Mouse (Mus musculus) spleen, adult 18-20 months (tissue): ENCODE results near the gene Mtmr12.

Experiments used
- DNase-seq, 2 experiments: peaks; one replicate each; pipeline ENCODE4 v3.0.0; 2022; ENCODE audit warnings: mixed read lengths in 2 of 2

The Mtmr12 gene

DNA sequence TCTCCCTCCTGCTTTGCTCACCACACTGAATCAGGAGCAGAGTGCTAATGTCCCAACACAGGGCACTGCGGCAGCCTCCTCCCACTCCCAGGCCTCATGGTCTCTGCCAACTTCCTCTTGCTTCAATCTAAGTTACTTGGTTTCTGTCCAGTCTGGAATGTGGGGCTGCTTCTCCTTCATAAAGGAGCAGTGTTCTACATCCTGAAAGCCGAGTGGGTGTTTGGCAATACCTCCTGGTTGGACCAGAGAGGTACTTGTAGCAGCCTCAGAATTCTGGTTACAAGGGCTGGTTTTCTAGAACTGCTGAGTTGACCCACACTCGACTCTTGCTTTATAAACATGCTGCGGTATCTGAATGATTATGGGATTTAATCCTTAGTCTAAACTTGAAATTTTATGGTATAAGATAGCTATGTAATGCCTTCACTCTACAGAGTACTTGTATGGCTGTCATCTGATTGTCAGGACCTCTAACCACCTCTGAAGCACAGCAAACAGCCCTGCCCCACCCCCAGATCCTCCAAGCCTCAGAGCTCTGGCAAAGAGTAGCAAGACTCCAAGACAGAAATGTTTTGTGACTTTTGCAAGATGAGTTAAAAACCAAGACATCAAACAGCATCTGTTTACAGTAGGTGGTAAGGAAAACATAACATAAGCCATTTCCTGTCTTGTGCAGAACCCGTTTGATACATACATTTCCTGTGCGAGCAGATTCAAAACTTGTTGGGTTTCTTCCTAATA, 80.1 kb downstream of the Mtmr12 start:
- no peak for DNase-seq

DNA sequence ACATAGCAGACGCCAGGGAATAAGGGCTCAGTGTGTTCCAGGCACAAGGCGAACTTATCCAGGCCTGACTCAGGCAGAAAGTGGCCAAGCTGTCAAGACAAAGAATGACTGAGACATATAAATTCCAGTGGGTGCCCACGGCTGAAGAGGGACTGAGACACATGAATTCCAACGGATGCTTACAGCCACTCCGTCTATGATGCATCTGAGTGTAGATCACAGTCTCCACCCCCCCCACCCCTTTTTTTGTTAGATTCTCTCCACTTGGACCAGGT, 80.6 kb downstream of the Mtmr12 start:
- no peak for DNase-seq

DNA sequence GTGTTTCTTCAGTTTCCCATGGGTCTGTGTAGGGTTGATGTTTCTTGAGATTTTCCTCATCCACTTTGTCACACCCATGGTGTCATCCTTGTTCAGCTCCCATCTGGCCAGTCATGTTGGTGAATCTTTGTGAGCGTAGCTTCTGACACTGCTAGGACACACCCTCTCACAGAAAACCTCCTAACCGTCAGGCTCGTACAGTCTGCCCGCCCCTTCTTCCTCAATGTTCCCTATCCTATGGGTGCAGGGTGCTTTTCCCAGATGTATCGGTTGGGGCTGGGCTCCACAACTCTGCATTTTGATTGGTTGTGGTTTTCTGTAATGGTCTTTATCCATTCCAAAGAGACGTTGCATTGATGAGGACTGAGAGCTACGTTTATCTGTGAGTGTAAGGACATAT, 85.5 kb downstream of the Mtmr12 start:
- no peak for DNase-seq

DNA sequence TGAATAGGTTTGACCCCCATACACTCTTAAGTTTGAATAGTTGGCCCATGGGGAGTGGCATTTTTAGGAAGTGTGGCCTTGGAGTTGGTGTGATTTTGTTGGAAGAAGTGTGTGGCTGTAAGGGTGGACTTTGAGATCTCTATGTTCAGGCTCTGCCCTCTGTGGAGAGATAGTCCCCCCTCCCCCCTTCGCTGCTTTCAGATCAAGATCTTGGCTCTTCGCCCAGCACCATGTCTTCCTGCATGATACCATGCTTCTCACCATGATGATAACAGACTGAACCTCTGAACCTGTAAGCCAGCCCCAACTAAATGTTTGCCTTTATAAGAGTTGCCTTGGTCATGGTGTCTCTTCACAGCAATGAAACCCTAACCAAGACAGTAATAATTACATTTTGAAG, 86.9 kb downstream of the Mtmr12 start:
- no peak for DNase-seq

DNA sequence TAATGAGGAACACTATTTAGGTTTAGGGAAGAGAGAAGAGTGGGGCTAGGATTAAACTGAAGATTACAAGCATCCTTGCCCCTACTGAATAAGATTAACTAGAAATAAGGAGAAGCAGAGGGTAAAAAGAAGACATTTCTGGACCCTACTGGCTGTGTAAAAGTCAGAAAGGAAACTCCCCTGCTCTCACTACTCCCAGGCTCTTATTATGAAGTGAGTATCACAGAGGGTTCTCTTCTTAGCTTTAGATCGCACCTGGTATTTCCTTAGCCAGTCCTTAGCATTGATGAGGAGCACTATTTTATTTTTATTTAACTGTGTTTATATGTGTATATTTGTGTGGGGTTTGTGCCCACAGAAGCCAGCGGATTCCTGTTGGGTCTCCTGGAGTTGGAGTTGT, 91.4 kb downstream of the Mtmr12 start:
- no peak for DNase-seq

DNA sequence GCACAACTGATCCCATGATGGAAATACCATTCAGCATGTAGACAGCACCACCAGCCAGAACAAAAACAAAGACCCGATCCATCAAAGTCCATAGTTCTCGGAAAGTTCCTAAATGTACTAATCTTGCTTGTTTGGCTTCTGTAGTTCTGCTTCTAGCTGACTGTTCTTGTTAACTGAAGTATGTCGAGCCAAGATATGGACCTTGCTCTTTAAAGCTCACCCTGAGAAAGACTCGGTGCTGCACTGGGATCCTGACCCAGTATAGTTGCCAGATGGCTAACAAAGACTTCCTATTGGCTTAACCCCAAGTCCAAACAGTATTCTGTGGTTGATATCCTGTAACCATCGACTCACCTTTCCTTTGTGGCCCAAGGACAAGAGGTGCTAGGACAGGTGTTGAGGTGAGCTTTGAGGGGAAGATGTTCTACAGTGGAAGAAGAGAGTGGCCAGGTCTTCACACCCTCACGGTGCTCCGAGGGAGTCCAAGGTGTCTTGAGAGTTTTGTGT, 93.5 kb downstream of the Mtmr12 start:
- no peak for DNase-seq

DNA sequence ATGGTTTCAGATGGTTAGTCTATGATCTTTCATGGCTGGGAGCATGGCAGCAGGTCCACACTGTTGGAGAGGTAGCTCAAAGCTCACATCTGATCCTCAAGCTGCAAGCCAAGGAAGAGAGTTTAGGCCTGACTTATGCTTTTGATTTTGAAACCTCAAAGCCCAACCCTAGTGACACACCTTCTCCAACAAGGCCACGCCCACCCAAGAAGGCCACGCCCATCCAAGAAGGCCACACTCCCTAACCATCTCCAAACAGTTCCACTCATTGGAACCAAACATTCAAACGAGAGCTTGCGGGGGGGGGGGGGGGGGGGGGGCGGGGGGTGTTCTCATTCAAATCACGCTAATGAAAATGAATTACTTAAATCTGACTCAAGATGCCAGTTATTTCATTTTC, 96.9 kb downstream of the Mtmr12 start:
- no peak for DNase-seq

DNA sequence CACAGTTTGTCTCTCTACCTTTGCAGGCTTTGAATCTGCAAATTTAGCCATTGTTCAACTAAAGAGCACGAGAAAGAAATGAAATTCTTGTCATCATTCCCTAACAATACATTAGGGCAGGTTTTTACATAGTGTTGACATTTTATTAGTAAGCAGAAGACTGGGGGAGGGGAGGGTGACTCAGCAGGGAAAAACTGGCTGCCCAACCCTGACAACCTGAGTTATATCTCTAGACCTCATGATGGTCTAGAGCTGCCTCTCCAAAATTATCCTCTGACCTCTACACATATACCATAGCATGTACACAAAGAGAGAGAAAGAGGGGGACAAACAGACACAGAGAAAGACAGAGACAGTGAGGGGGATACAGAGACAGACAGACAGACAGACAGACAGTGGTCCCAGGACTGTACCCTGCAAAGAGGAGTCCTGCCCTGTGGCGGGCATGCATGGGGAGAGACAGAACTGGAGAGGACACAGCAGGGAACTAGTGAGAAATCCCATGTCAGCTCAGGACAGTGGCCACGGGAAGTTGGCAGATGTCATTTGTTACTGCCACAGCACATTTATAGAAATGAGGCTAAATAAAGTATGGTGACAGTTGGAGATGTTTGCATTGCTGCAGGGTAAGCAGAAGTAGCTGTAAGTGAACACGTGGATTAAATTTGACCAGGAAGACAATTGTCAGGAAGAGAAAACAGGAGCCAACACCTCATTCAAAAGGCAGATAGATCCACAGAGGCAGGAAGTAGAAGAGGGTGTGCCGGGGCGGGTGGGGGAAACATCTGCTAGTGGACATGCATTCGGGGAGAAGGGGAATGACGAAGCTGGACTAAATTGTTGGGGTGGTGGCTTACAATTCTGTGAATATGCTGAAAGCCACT, 101.6 kb downstream of the Mtmr12 start:
- no peak for DNase-seq

DNA sequence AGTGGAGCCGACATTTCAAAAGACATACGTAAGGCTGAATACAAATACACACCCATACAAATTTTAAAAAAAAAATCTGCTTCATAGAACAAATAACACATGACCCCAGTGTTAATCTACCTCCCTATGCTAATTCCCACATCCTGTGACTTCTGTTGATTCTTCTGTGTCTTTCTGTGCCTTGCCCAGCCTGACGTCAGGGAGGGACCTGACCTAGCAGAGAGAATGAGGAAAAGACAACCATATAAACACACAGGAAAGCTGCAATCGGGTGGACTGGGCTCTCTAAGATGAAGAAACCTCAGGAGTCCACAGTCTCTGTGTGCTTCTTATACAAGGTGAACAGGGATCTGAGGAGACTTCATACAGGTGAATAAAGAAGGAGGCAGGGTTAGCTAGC, 102.3 kb downstream of the Mtmr12 start:
- no peak for DNase-seq

DNA sequence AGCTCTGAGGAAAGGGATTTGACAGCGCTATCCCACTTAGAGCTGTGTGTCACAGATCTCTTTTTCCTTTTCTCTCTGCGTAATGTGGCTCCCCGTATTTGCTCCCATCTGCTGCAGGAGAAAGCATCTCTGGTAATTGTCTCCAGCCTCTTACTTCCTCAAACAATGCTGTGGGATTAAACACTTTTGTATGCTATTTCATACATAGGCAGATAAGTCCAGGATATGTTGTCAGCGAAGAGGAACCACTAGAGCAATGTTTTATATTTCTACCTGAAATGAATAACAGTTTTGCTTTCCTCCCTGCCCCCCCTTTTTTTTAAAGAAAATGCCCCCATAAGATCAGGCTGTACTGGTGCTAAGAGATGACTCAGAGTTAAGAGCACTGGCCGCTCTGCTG, 103.7 kb downstream of the Mtmr12 start:
- DNase-seq: no peak

DNA sequence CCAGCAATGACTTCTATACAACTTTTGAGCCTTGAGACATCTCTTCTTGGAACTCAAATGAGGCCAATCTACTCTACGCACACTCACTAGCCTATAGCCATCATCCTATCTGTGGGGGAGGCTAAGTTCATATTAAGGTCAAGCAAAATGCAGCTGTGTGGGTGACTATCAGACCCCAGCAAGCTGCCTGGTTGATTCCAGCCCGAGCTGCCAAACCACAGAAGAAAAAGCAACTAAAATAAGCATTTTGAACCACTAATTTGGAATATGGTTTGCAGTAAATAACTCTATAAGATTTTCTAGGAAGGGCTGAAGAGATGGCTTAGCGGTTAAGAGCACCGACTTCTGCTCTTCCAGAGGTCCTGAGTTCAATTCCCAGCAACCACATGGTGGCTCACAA, 105.8 kb downstream of the Mtmr12 start:
- DNase-seq: no peak

DNA sequence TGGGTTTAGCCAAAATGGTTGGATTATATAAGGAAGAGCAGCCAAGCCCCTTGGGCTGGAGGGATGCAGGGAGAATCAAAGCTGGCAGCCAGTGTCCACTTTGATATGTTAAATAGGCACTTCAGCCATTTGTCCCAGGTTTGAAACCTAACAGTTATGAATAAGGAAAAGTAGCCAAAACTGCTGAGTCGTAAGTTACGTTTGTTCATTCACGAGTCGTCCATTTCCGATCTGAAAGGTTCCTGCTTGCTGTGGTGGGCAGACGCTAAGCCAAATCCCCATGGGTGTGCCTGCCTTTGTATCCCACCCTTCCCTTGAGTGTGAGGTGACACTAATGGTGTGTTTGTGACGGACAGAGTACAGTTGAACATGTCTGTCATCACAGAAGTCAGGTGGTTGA, 106.6 kb downstream of the Mtmr12 start:
- DNase-seq: no peak

DNA sequence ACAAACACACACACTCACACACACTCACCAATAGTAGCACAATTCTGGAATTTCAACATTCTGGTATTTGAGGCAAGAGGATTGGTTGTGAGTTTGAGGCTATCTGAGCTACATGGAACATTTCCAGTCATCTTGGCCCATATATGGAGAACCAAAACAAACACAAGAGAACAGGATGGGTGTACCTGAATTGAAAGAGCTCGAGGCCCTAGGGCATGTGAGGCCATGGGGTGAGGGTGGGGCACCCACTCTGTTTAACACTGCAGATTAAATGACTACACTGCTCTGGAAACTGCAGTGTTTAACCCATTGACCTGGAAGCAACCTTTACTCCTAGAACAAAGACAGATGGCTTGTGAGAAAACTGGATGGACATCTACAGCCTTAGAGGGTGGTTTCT, 108.4 kb downstream of the Mtmr12 start:
- DNase-seq: no peak

DNA sequence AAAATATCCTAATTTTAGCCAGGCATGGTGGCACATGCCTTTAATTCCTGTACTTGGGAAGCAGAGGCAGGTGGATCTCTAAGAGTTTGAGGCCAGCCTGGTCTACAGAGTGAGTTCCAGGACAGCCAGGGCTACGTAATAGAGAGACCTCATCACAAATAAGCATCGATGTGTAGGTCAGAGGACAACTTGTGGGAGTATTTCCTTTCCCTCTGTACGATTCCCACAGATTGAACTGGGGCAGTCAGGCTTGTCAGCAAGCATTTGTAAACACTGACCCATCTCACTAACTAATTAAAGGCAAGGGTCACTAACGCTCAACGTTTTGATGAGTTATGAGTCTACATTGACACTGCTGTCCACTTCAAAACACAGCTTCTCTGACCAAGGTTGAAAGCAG, 109.8 kb downstream of the Mtmr12 start:
- DNase-seq: no peak

DNA sequence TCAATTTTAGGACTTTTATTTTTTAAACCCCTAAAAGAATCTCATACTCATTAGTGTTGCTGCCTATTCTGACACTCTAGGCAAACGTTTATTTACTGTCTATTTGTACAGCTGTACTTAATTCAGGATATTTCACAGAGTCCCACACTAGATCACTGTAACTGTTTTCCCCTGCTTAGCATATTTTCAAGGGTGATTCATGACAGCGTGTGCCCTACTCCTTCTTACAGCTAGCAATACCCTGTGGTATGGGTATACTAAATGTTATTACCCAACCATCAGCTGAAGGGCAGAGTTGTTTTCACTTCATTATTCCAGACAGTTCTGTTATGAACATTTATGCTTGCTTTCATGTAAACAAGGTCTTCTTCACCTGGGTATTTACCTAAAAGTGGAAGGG, 111.2 kb downstream of the Mtmr12 start:
- no peak for DNase-seq

DNA sequence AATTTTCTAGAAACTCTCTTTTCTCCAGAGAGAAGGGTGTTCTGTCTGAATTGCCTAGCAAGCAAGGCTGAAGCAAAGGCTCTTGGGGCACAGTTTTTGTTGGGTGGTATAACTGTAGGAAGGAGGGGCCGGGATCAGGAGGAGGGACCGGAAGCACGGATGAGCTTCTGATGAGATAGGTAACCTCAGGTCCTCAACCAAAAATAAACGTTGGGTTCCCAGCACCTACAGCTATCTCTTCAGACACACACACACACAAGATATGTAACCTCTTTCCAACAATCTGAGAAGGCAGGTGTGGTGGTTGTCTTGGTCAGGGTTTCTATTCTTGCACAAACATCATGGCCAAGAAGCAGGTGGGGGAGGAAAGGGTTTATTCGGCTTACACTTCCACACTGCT, 112.5 kb downstream of the Mtmr12 start:
- no peak for DNase-seq

DNA sequence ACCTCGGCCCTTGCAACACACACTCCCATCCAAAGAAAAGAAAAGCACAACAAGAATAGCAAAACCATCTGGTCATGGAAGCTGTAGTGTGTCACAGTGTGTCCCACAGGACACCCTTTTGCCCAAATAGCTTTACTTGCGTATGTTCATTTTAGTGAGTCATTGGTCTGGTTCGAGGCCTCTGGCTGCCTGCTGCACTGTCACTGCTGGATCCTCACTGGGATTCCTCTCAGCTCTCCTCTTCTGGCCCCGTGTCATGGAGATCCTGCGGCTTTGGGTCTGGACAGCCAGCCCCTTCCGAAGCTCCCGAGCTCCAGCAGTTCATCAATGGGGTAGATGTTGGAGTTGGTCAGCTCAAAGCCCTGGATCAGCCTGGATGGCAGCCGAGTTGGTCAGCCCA, 113.6 kb downstream of the Mtmr12 start:
- no peak for DNase-seq

DNA sequence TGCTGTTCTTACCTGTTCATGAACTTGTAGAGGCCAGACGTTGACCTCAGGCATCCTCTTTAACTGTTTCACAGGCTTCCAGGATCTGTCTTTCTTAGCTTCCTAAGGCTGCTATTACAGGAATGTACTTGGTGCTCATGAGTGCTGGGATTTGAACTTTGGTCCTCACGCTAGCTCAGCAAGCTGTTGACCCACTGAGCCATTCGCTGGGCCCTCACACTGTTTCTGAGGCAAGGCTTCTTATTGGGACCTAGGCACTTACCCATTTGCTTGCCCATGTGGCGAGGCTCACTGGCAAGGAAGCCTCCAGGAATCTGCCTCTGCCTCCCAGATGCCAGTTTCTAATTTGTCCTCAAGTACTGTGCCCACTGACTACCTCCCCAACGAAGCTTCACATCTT, 115.1 kb downstream of the Mtmr12 start:
- no peak for DNase-seq

DNA sequence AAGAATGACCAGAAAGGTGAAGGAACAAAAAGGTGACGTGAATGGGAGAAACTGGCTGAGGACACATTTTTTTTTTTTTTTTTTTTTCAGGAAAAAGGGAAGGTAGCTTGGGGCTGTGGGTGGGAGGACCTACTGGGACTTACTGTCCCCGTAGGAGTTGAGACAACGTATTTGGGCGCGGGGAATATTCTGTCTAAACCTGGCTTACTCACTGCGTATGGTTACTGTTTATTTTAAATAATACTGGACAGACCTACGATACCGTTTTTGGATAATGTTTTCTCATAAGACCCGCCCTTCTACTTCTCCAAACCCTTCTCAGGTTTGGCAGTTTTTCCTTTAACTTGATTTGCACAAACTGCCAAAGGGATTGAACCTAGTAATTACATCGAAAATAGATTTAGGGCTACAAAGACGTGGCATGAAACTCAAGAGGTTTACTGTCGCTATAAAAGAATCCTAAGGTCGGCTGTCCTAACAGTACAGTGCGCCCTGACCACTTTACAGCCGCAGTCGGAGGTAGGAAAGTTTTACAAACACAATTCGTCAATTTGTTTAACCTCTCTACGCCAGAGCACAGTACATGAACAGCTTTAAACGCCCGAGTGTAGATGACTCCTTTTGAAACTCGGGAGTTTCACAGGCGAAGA, 115.7 kb downstream of the Mtmr12 start:
- no peak for DNase-seq

DNA sequence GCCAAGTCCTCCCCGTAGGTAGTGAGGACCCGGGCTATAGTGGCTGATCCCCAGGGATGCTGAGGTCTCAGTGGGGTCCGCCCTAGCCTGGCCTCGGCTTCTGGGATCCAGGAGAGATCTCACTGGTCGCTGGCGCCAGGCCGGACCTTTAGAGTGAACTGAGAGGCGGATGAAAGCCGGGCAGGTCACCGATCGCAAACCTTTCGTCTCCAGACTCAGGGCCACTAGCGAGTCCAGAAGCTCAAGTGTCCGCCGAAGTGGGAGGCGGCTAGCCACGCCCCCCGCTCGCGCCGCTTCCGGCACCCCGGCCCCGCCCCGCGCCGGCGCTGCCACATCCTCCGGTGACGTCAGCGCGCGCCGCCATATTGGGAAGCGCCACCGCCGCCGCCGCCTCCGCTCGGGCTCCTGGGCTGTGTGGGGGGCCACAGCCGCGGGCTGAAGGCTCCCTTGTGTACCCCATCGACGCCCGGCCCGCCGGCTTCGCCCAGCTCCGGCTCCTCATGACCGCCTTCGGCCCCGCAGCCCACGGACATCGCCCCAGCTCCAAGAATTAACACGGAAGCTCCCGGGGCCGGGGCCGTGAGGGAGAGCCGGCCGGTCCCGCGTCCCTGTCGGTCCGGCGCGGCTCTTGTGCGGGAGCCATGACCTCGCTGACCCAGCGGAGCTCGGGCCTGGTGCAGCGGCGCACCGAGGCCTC, 116.4 kb downstream of the Mtmr12 start, which contains the start of gene Golph3:
Gene Golph3 (plus strand): TSS at position 360 of the 697 bp plus-strand sequence.
- DNase-seq: peak; percentile 89 to 96

DNA sequence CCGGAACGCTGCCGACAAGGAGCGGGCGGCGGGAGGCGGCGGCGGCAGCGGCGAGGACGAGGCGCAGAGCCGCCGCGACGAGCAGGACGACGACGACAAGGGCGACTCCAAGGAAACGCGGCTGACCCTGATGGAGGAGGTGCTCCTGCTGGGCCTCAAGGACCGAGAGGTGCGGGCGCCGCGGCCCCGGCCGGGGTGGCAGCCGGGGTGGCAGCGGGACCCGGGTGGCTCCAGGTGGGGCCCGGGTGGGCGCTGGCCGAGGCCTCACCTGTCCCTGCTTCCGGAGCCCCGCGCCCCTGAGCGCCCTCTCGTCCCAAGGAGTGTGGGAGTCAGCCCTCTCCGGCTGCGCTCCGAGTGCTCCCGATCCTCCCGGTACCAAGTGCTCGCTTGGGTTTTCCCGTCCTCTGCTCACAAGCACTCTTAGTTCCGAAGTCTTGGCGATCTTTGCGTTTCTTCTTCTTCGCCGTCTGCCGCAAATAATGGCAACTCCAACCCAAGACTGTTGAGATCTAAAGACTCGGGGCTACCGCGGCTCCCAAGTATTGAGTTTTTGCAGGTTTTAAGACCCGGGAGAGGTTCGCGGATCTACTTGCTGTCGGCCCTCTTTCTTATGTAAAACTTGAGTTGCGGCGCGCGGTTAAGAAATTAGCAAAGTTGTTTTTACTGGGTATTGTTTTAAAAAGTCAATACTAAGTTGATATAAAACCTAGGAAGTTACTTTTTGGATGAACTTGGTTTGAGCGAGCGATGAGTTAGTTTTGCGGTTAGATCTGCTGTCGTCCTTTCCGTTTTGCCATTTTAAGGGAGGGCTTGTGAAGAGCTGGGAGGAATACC, 117.2 kb downstream of the Mtmr12 start, which contains the start of gene 1810049J17Rik:
Gene 1810049J17Rik (minus strand): TSS at position 112 of the 834 bp plus-strand sequence.
- peak; percentile 30 to 37 for DNase-seq
